Comparison of ENCODE assay signal across 16 mouse cellular contexts in the genomic region with DNA sequence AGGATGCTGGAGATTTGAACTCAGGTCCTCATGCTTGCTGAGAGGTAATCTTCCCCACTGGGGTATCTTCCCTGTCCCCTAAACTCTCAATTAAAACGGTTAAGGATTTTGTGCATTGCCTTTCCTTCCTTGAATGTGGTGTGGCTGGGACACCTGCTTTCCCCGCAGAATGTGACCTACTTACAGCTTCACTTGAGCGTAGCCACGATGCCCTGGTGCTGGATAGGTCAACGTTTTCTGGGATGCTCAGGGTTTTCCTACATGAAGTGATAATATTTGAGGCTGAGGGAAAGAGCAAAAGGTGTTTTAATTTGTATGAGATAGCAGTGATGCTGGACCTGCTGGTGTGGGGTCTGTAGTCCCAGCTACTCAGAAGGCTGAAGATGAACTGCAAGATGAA.
DNase-seq lines count a peak whose midpoint lies in the region; ATAC-seq and TF ChIP-seq lines count a peak whose summit lies in the region.
"Had no signal": no experiment of that assay in that cellular context is flagged by ENCODE, and none has a peak within 500 bp of the region (broad histone marks: within the 10 kb centered on the region; RNA-seq: fewer than 3 reads in every experiment).

No protein-coding gene starts in this region.

- WGBS in cerebellum, adult 2 months, result 12% methylated on average over 5 of the region's 5 CpGs
- 67% methylated on average over 5 of the region's 5 CpGs for WGBS in heart, embryonic 12.5 days

- no peak for TF ChIP-seq POLR2A in cerebellum, adult 2 months (IDR thresholded peaks at IDR 0.05; ENCODE audit: borderline replicate concordance, insufficient read depth, low read length)

- peaks cover 12% of the 10 kb centered on the region; the same call in 1 of the 2 replicates for H3K9me3 ChIP-seq in heart, embryonic 12.5 days (replicated peaks)
- H3K9me3 ChIP-seq: embryonic facial prominence, embryonic 10.5 days; embryonic facial prominence, embryonic 12.5 days; forebrain, embryonic 13.5 days; forebrain, embryonic 15.5 days had no signal

- no peak overlapping the region for H3K4me3 ChIP-seq in cerebellum, adult 2 months (replicated peaks; ENCODE audit: insufficient read depth, low read depth, low read length)
- no peak overlapping the region for H3K4me3 ChIP-seq in heart, embryonic 12.5 days
- H3K4me3 ChIP-seq: embryonic facial prominence, embryonic 10.5 days; embryonic facial prominence, embryonic 12.5 days; forebrain, embryonic 13.5 days; forebrain, embryonic 15.5 days had no signal

- H3K4me1 ChIP-seq in cerebellum, adult 2 months (ENCODE audit: control insufficient read depth, insufficient read depth, low read length), result peaks cover 15% of the 10 kb centered on the region
- H3K4me1 ChIP-seq in heart, embryonic 12.5 days (replicated peaks), result no peaks in the 10 kb centered on the region
- H3K4me1 ChIP-seq: embryonic facial prominence, embryonic 10.5 days; embryonic facial prominence, embryonic 12.5 days; forebrain, embryonic 13.5 days; forebrain, embryonic 15.5 days had no signal

- no peak for TF ChIP-seq CTCF in cerebellum, adult 2 months (IDR thresholded peaks at IDR 0.05; ENCODE audit: borderline replicate concordance, insufficient read depth, low read depth, low read length)

- peak; percentile 42 to 45 for DNase-seq in cerebellum, adult 2 months
- DNase-seq in cerebellum, postnatal 4 days (ENCODE audit: low spot score in 2 of 2), result no peak
- DNase-seq in heart, adult 11 months, result peak; percentile 64
- DNase-seq in lung, postnatal 25 days (ENCODE audit: low spot score), result no peak
- DNase-seq: adrenal gland, adult 2 months; adrenal gland, postnatal 10 days; adrenal gland, postnatal 25 days; cerebellum, adult 11-12 months; cerebellum, adult 9-10 months; cerebellum, postnatal 14 days; forebrain, postnatal 0 days had no signal

- H3K36me3 ChIP-seq in heart, embryonic 12.5 days, result no peaks in the 10 kb centered on the region
- H3K36me3 ChIP-seq: embryonic facial prominence, embryonic 10.5 days; embryonic facial prominence, embryonic 12.5 days; forebrain, embryonic 15.5 days had no signal

- ATAC-seq in heart, embryonic 12.5 days (ENCODE audit: insufficient number of reproducible peaks, low FRiP score), result no peak
- ATAC-seq: forebrain, embryonic 13.5 days; forebrain, embryonic 15.5 days; forebrain, postnatal 0 days had no signal

- H3K27ac ChIP-seq in cerebellum, adult 2 months (ENCODE audit: insufficient read depth, low read length), result peak overlapping the region; percentile 78; the same call in 1 of the 2 replicates
- H3K27ac ChIP-seq in heart, embryonic 12.5 days (ENCODE audit: poor library complexity, severe bottlenecking), result no peak overlapping the region
- H3K27ac ChIP-seq: embryonic facial prominence, embryonic 10.5 days; embryonic facial prominence, embryonic 12.5 days; forebrain, embryonic 13.5 days; forebrain, embryonic 15.5 days had no signal

- H3K4me2 ChIP-seq in heart, embryonic 12.5 days, result no peak overlapping the region
- H3K4me2 ChIP-seq: embryonic facial prominence, embryonic 12.5 days; forebrain, embryonic 13.5 days; forebrain, embryonic 15.5 days had no signal

- H3K27me3 ChIP-seq in cerebellum, adult 2 months (ENCODE audit: control insufficient read depth, insufficient read depth, low read length), result no peaks in the 10 kb centered on the region
- no peaks in the 10 kb centered on the region for H3K27me3 ChIP-seq in heart, embryonic 12.5 days (replicated peaks)
- H3K27me3 ChIP-seq: embryonic facial prominence, embryonic 12.5 days; forebrain, embryonic 13.5 days; forebrain, embryonic 15.5 days had no signal

- no peak overlapping the region for H3K9ac ChIP-seq in heart, embryonic 12.5 days
- H3K9ac ChIP-seq: embryonic facial prominence, embryonic 12.5 days; forebrain, embryonic 13.5 days; forebrain, embryonic 15.5 days; forebrain, postnatal 0 days had no signal

Comparison
In these comparisons a context has a peak if more than half of its experiments do, and no peak if none do; other contexts are left out.
1. DNase-seq: peak in cerebellum, adult 2 months (2 of 2) and heart, adult 11 months (single experiment); none in cerebellum, postnatal 4 days (0 of 2) and lung, postnatal 25 days (single experiment).